ENCODE assay signal across 9 mouse cellular contexts in genomic region chr11:35006773-35007567, GRCm38 (mm10).
A peak's percentile ranks its signal among the peaks of the same experiment; 100 is the strongest.
DNase-seq lines count a peak whose midpoint lies in the region; ATAC-seq lines count a peak whose summit lies in the region.
"Had no signal": no experiment of that assay in that cellular context is flagged by ENCODE, and none has a peak within 500 bp of the region (broad histone marks: within the 10 kb centered on the region; RNA-seq: fewer than 3 reads in every experiment).

No protein-coding gene starts in this region.

- DNase-seq in heart, postnatal 14 days = no peak
- peak; percentile 19 for DNase-seq in embryonic facial prominence, embryonic 10.5 days (ENCODE audit: low spot score)
- peak; percentile 31 for DNase-seq in liver
- no peak for DNase-seq in left cerebral cortex, postnatal 36 days (ENCODE audit: low spot score in 2 of 2)
- no peak for DNase-seq in urinary bladder, postnatal 25 days (ENCODE audit: low spot score)

- peak overlapping the region; percentile 65 for H3K4me2 ChIP-seq in heart, embryonic 14.5 days (ENCODE audit: low read length)
- peak overlapping the region; percentile 30; the same call in 1 of the 2 replicates for H3K4me2 ChIP-seq in neural tube, embryonic 12.5 days (replicated peaks)

- H3K9me3 ChIP-seq in heart, embryonic 14.5 days (ENCODE audit: control insufficient read depth, low read length) = no peaks in the 10 kb centered on the region
- H3K9me3 ChIP-seq in embryonic facial prominence, embryonic 10.5 days = no peaks in the 10 kb centered on the region
- no peaks in the 10 kb centered on the region for H3K9me3 ChIP-seq in neural tube, embryonic 12.5 days

- no peak for ATAC-seq in heart, embryonic 14.5 days (ENCODE audit: insufficient number of reproducible peaks, insufficient read depth, low FRiP score, low read depth)
- no peak for ATAC-seq in neural tube, embryonic 12.5 days (ENCODE audit: low FRiP score, low read depth)
- ATAC-seq in megakaryocyte, adult 5-6 weeks (ENCODE audit: poor library complexity, severe bottlenecking) = no peak
- ATAC-seq: Patski had no signal

- WGBS in heart, embryonic 14.5 days = 28% methylated on average over 20 of the region's 20 CpGs
- WGBS in embryonic facial prominence, embryonic 10.5 days = 51% methylated on average over 20 of the region's 20 CpGs
- WGBS in neural tube, embryonic 12.5 days = 27% methylated on average over 20 of the region's 20 CpGs

- H3K4me1 ChIP-seq in heart, embryonic 14.5 days (ENCODE audit: control insufficient read depth in 2 of 2, insufficient read depth in 2 of 2, low read length in 2 of 2) = peaks cover 10 to 17% of the 10 kb centered on the region in 2 experiments
- peaks cover 15% of the 10 kb centered on the region for H3K4me1 ChIP-seq in embryonic facial prominence, embryonic 10.5 days
- H3K4me1 ChIP-seq in neural tube, embryonic 12.5 days = peaks cover 8% of the 10 kb centered on the region

- no peaks in the 10 kb centered on the region for H3K36me3 ChIP-seq in heart, embryonic 14.5 days (ENCODE audit: control insufficient read depth, insufficient read depth, low read length)
- no peaks in the 10 kb centered on the region for H3K36me3 ChIP-seq in embryonic facial prominence, embryonic 10.5 days (replicated peaks)
- H3K36me3 ChIP-seq in neural tube, embryonic 12.5 days = no peaks in the 10 kb centered on the region

- H3K27me3 ChIP-seq in heart, embryonic 14.5 days (ENCODE audit: control insufficient read depth, insufficient read depth, low read length) = no peaks in the 10 kb centered on the region
- H3K27me3 ChIP-seq in embryonic facial prominence, embryonic 10.5 days (replicated peaks; ENCODE audit: low read depth, poor library complexity, severe bottlenecking) = peaks cover 27% of the 10 kb centered on the region
- no peaks in the 10 kb centered on the region for H3K27me3 ChIP-seq in neural tube, embryonic 12.5 days (replicated peaks)
- H3K27me3 ChIP-seq: Patski had no signal

- intact Hi-C loops in heart, postnatal 14 days (cut with DNase I) = no loop called here
- intact Hi-C loops in left cerebral cortex, postnatal 36 days (cut with DNase I) = no loop called here

- peak overlapping the region; percentile 64 for H3K9ac ChIP-seq in heart, embryonic 14.5 days (ENCODE audit: low read length)
- no peak overlapping the region for H3K9ac ChIP-seq in neural tube, embryonic 12.5 days

- 0 out of 4 replicates have a peak overlapping the region, but pooled peaks of 1 of the 2 experiments have one; percentile 37 for H3K27ac ChIP-seq in heart, embryonic 14.5 days (replicated peaks in 1 of 2; ENCODE audit: control insufficient read depth in 1 of 2, insufficient read depth in 1 of 2, low read depth in 2 of 2, low read length in 2 of 2)
- H3K27ac ChIP-seq in embryonic facial prominence, embryonic 10.5 days (replicated peaks) = no peak overlapping the region
- no peak overlapping the region for H3K27ac ChIP-seq in neural tube, embryonic 12.5 days

- H3K4me3 ChIP-seq in heart, embryonic 14.5 days (ENCODE audit: control insufficient read depth in 1 of 2, insufficient read depth in 1 of 2, low read depth in 1 of 2, low read length in 2 of 2) = peak overlapping the region; percentile 5 to 20; a peak in 3 of 4 replicates
- H3K4me3 ChIP-seq in embryonic facial prominence, embryonic 10.5 days = no peak overlapping the region
- H3K4me3 ChIP-seq in neural tube, embryonic 12.5 days = no peak overlapping the region

Comparison
In these comparisons a context has a peak if more than half of its experiments do, and no peak if none do; other contexts are left out.
1. H3K4me3 ChIP-seq: peak in heart, embryonic 14.5 days (2 of 2); none in embryonic facial prominence, embryonic 10.5 days (single experiment) and neural tube, embryonic 12.5 days (single experiment).
2. DNase-seq: peak in embryonic facial prominence, embryonic 10.5 days (single experiment) and liver (single experiment); none in heart, postnatal 14 days (0 of 2), left cerebral cortex, postnatal 36 days (0 of 2) and urinary bladder, postnatal 25 days (single experiment).